Mouse (Mus musculus): ENCODE results near the gene Gm4707.

DNA sequence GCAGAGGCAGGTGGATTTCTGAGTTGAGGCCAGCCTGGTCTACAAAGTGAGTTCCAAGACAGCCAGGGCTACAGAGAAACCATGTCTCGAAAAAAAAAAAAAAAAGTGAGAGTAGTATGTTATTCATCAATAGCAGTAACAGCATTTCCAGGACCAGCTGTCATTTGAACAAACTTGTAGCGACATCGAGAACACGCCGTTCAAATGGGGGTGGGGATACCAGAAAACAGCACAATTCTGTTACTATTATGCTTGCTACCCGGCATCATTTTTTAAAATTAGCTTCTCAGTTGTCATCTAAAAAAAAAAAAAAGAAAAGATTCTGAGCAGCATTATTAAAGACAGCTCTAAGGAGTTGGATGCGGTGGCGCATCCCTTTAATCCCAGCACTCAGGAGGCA is 17.8 kb upstream of the Gm4707 start:
- TF ChIP-seq CTCF (IDR thresholded peaks at IDR 0.05; ENCODE audit: control insufficient read depth, insufficient read depth, low read length) (no peak), POLR2A (IDR thresholded peaks at IDR 0.05; ENCODE audit: borderline replicate concordance, control insufficient read depth, low read depth, low read length) (no peak)
